Mouse (Mus musculus) kidney, adult 2 months (tissue): Measurements from ENCODE around the gene Kctd12. TPM values are rescaled to one million over a fixed set of nuclear protein-coding genes. Genes with fewer than 3 reads are reported as not detected.

ENCODE experiments used
- DNase-seq: peaks from one replicate; pipeline ENCODE4 v3.0.0; 2021
- H3K27ac ChIP-seq: fragments of 200-500 bp; 2 replicates; pipeline ENCODE4 v1.5.1; 2012; ENCODE audit warnings: low read depth, low read length, control low read depth, inconsistent platforms; ENCODE audit not compliant: insufficient read depth
- H3K27me3 ChIP-seq: fragments of 200-500 bp; replicated peaks from 2 replicates; pipeline ENCODE4 v1.6.1; 2012; ENCODE audit warnings: mild to moderate bottlenecking, moderate library complexity, low read length, inconsistent platforms; ENCODE audit not compliant: control insufficient read depth, insufficient read depth
- H3K36me3 ChIP-seq: fragments of 200-500 bp; 2 replicates; pipeline ENCODE4 v1.6.1; 2012; ENCODE audit warnings: mild to moderate bottlenecking, moderate library complexity, low read length, inconsistent platforms; ENCODE audit not compliant: control insufficient read depth, insufficient read depth
- H3K4me1 ChIP-seq: fragments of 200-500 bp; 2 replicates; pipeline ENCODE4 v1.6.1; 2011; ENCODE audit warnings: low read length; ENCODE audit not compliant: control insufficient read depth, insufficient read depth
- H3K4me3 ChIP-seq: fragments of 200-500 bp; 2 replicates; pipeline ENCODE4 v1.5.1; 2011; ENCODE audit warnings: mild to moderate bottlenecking, low read depth, low read length, control low read depth; ENCODE audit not compliant: insufficient read depth
- CTCF ChIP-seq: fragments of 200-500 bp; conservative IDR thresholded peaks from 2 replicates; pipeline ENCODE4 v1.5.1; 2011; ENCODE audit warnings: low read depth, mild to moderate bottlenecking, control low read depth, low read length, moderate library complexity, mixed read lengths; ENCODE audit not compliant: insufficient read depth, insufficient read length
- POLR2A ChIP-seq: fragments of 200-500 bp; IDR thresholded peaks from one replicate; pipeline ENCODE4 v1.6.1; 2011; ENCODE audit warnings: low read depth, low read length, control low read depth
- WGBS: fragments of 180-500 bp; shearing (Covaris S2); methylation state at CpG from one replicate; pipeline ENCODE4 v1.1.7; 2018; 5-methylcytosine and 5-hydroxymethylcytosine counted together
- polyA plus RNA-seq: library from polyadenylated mRNA; depleted of rRNA; stranded (reverse); fragments of >200 nt; gene quantifications from 2 replicates; pipeline ENCODE4 v1.2.3, GENCODE M21; 2012

Kctd12 gene
- polyA plus RNA-seq, 1 experiment: 16.7 TPM

- no peak for DNase-seq
- H3K27me3 ChIP-seq: no peaks in the 10 kb centered on the region
- H3K4me3 ChIP-seq: no peak overlapping the region
- 93% methylated on average over 2 of the region's 2 CpGs for WGBS
- no peak overlapping the region for H3K27ac ChIP-seq
- H3K36me3 ChIP-seq: no peaks in the 10 kb centered on the region
- H3K4me1 ChIP-seq: no peaks in the 10 kb centered on the region
- no peak for TF ChIP-seq POLR2A
- TF ChIP-seq CTCF: no peak
Measured at GRCm38 (mm10) chr14:102962019-102962418, 20.4 kb downstream of the Kctd12 start.

GRCm38 (mm10) chr14:102953511-102953910 is 28.9 kb downstream of the Kctd12 start:
- no peak overlapping the region for H3K4me3 ChIP-seq
- no peak for DNase-seq

DNA sequence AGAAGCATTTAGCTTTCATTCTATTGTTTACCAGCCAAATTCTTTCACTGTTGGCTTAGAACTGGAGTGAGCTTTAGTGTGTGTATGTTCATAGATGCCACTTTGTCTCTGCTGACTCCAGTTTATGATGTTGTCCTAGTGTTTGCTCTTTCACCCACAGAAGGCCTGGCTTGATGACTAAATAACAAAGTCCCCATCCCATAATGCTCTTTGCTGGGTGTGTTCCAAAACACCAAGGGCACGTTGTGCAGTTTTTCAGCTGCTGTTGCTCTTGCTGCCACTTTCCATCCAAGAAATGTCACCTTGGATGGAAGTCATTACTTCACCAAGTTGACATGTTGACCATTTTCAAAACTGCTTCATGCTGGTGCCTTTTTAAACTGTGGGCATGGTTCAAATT is 30.5 kb downstream of the Kctd12 start:
- no peaks in the 10 kb centered on the region for H3K27me3 ChIP-seq
- no peaks in the 10 kb centered on the region for H3K36me3 ChIP-seq
- H3K4me3 ChIP-seq: no peak overlapping the region
- TF ChIP-seq POLR2A (no peak), CTCF (no peak)
- no peaks in the 10 kb centered on the region for H3K4me1 ChIP-seq
- WGBS: 35% methylated on average over 1 of the region's 1 CpGs
- peak; percentile 23 for DNase-seq
- H3K27ac ChIP-seq: no peak overlapping the region

More at GRCm38 (mm10) chr14:102953511-102953910, 28.9 kb downstream of the Kctd12 start:
- H3K27me3 ChIP-seq: no peaks in the 10 kb centered on the region
- no peak for TF ChIP-seq POLR2A
- no peak for TF ChIP-seq CTCF
- WGBS: 39% methylated on average over 8 of the region's 8 CpGs
- no peak overlapping the region for H3K27ac ChIP-seq
- H3K4me1 ChIP-seq: no peaks in the 10 kb centered on the region
- H3K36me3 ChIP-seq: no peaks in the 10 kb centered on the region

DNA sequence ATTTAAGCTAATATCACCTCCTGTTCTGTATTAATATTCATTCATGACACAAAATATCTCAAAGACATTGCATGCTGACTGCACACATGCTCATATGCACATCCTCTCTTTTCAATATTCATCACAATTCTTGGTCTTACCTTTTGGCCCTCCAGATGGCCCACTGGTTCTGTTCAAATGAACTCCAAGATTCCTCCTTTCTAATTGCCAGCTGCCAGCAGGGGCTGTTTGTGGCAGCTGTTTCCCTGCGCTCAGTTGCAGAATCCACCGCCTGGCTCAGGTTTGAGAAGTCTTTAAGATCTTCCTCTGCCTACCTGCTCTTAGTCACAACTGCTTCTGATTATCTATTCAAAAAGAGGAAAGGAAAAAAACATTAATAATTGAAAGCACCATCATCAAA is 34.6 kb downstream of the Kctd12 start:
- TF ChIP-seq POLR2A (no peak), CTCF (no peak)
- Histone ChIP-seq H3K36me3 (no peaks in the 10 kb centered on the region), H3K27me3 (no peaks in the 10 kb centered on the region), H3K4me3 (no peak overlapping the region), H3K4me1 (no peaks in the 10 kb centered on the region), H3K27ac (no peak overlapping the region)
- no peak for DNase-seq
- WGBS: 97% methylated on average over 2 of the region's 2 CpGs

- TF ChIP-seq POLR2A (no peak), CTCF (no peak)
- Histone ChIP-seq H3K4me3 (no peak overlapping the region), H3K27me3 (no peaks in the 10 kb centered on the region), H3K36me3 (no peaks in the 10 kb centered on the region), H3K27ac (no peak overlapping the region), H3K4me1 (no peaks in the 10 kb centered on the region)
- DNase-seq: no peak
- 70% methylated on average over 2 of the region's 2 CpGs for WGBS
Measured at GRCm38 (mm10) chr14:102942222-102942843, 40.1 kb downstream of the Kctd12 start.

- Histone ChIP-seq H3K27me3 (no peaks in the 10 kb centered on the region), H3K27ac (no peak overlapping the region), H3K36me3 (no peaks in the 10 kb centered on the region), H3K4me1 (no peaks in the 10 kb centered on the region), H3K4me3 (no peak overlapping the region)
- TF ChIP-seq CTCF (no peak), POLR2A (no peak)
- 74% methylated on average over 2 of the region's 2 CpGs for WGBS
- DNase-seq: no peak
Measured at GRCm38 (mm10) chr14:102934878-102935277, 47.6 kb downstream of the Kctd12 start.

- 65% methylated on average over 1 of the region's 1 CpGs for WGBS
- TF ChIP-seq POLR2A (no peak), CTCF (no peak)
- Histone ChIP-seq H3K4me3 (no peak overlapping the region), H3K27me3 (no peaks in the 10 kb centered on the region; the same call in 1 of the 2 replicates), H3K27ac (no peak overlapping the region), H3K4me1 (no peaks in the 10 kb centered on the region), H3K36me3 (no peaks in the 10 kb centered on the region)
- DNase-seq: no peak
Measured at GRCm38 (mm10) chr14:102930933-102931332, 51.5 kb downstream of the Kctd12 start.

- DNase-seq: no peak
- no peaks in the 10 kb centered on the region for H3K4me1 ChIP-seq
- TF ChIP-seq POLR2A (no peak), CTCF (no peak)
- H3K27ac ChIP-seq: no peak overlapping the region
- H3K36me3 ChIP-seq: no peaks in the 10 kb centered on the region
- no peak overlapping the region for H3K4me3 ChIP-seq
- 46% methylated on average over 3 of the region's 3 CpGs for WGBS
- no peaks in the 10 kb centered on the region; the same call in 1 of the 2 replicates for H3K27me3 ChIP-seq
Measured at GRCm38 (mm10) chr14:102929545-102929944, 52.9 kb downstream of the Kctd12 start.
